Mouse (Mus musculus): ENCODE measurements around the gene Rnf38. TPM values are rescaled to one million over a fixed set of nuclear protein-coding genes. Genes with fewer than 3 reads are reported as not detected.

The Rnf38 gene
- 56.6 TPM for polyA plus RNA-seq (2017; shearing (Covaris generic))

GRCm38 (mm10) chr4:44233713-44234003 lies at the start of gene Rnf38:
Gene Rnf38, minus strand, starts transcription at chr4:44233789.

GRCm38 (mm10) chr4:44083945-44084344 lies 149.6 kb downstream of the Rnf38 start, which contains the start of gene Gne:
Gene Gne, minus strand, starts transcription at chr4:44084177.

Other genes starting within 250 kb of the Rnf38 start
- gene Clta, start 229.3 kb downstream of the Rnf38 start, polyA plus RNA-seq (2017; shearing (Covaris generic)): 126 TPM
- gene Gne, start 149.6 kb downstream of the Rnf38 start, polyA plus RNA-seq (2017; shearing (Covaris generic)): 65.7 TPM
- gene Melk, start 67.1 kb upstream of the Rnf38 start, polyA plus RNA-seq (2017; shearing (Covaris generic)): 7.2 TPM

Data from inflammation-experienced regulatory T-cells, adult 16 weeks (primary cell).